Mouse (Mus musculus) left cerebral cortex, postnatal 4 days (tissue): ENCODE results near the gene Stambp. TPM values are rescaled to one million over a fixed set of nuclear protein-coding genes. Genes with fewer than 3 reads are reported as not detected.
A peak's percentile ranks its signal among the peaks of the same experiment; 100 is the strongest.

ENCODE experiments used
- DNase-seq: peaks from one replicate; pipeline ENCODE4 v3.0.0-alpha.2; 2022
- intact Hi-C: fragments of 180-260 bp; cut with DNase I; formaldehyde crosslinking; loops from one replicate; pipeline ENCODE4 v1.15.1; 2025
- total RNA-seq, 2 experiments: library from RNA; stranded (reverse); gene quantifications; 2 replicates each; pipeline ENCODE4 v1.2.3; 2021

The Stambp gene
- total RNA-seq, 2 experiments from 2014 or later, result 48.5 to 51.1 TPM

GRCm38 (mm10) chr6:83505554-83505953 lies 67.0 kb downstream of the Stambp start:
- DNase-seq, result no peak
- intact Hi-C loops, result no loop called here

GRCm38 (mm10) chr6:83503361-83503760 lies 69.2 kb downstream of the Stambp start:
- intact Hi-C loops, result no loop called here
- no peak for DNase-seq

- DNase-seq, result no peak
- intact Hi-C loops, result no loop called here
Observed at GRCm38 (mm10) chr6:83502656-83503055, 69.9 kb downstream of the Stambp start.

GRCm38 (mm10) chr6:83501524-83502310 lies 70.8 kb downstream of the Stambp start:
- intact Hi-C loops, result no loop called here
- no peak for DNase-seq

- no peak for DNase-seq
- intact Hi-C loops, result no loop called here
Observed at GRCm38 (mm10) chr6:83500462-83500861, 72.1 kb downstream of the Stambp start.

GRCm38 (mm10) chr6:83499078-83499477 lies 73.5 kb downstream of the Stambp start:
- intact Hi-C loops, result no loop called here
- DNase-seq, result no peak

GRCm38 (mm10) chr6:83496753-83497710 lies 75.5 kb downstream of the Stambp start:
- intact Hi-C loops, result no loop called here
- peak; percentile 35 for DNase-seq

- intact Hi-C loops, result no loop called here
- peak; percentile 31 for DNase-seq
Observed at GRCm38 (mm10) chr6:83496009-83496752, 76.3 kb downstream of the Stambp start.

Other genes with a start within 250 kb of the Stambp start
- gene Mthfd2, start 246.8 kb downstream of the Stambp start, total RNA-seq, result 10 to 100 TPM; 17.3 to 17.5 TPM
- gene Mob1a, start 246.7 kb downstream of the Stambp start, total RNA-seq, result 10 to 100 TPM; 20.4 to 21.9 TPM
- gene Bola3, start 223.6 kb downstream of the Stambp start, total RNA-seq, result 10 to 100 TPM; 16.4 to 21.0 TPM
- 100 to 1,000 TPM; 112 to 117 TPM for gene Tet3, start 113.6 kb downstream of the Stambp start, total RNA-seq
- 10 to 100 TPM; 31.3 to 34.8 TPM for gene Dguok, start 65.8 kb downstream of the Stambp start, total RNA-seq
- under 1 TPM in 1 of 2 experiments, not detected in 1; 0.56 TPM for gene Actg2, start 36.5 kb downstream of the Stambp start, total RNA-seq
- gene Clec4f, start 83.5 kb upstream of the Stambp start, total RNA-seq, result under 1 TPM in 1 of 2 experiments, not detected in 1; 0.14 TPM
- gene Cd207, start 105.1 kb upstream of the Stambp start, total RNA-seq, result not detected
- not detected for gene Vax2, start 138.5 kb upstream of the Stambp start, total RNA-seq
- gene Atp6v1b1, start 170.3 kb upstream of the Stambp start, total RNA-seq, result 1 to 10 TPM in 1 of 2 experiments, under 1 TPM in 1; 0.68 to 1.0 TPM
- not detected for gene Ankrd53, start 189.9 kb upstream of the Stambp start, total RNA-seq
- 10 to 100 TPM; 51.3 to 58.7 TPM for gene Tex261, start 203.1 kb upstream of the Stambp start, total RNA-seq
- gene Nagk, start 222.3 kb upstream of the Stambp start, total RNA-seq, result 10 to 100 TPM; 76.7 to 83.1 TPM